Mouse (Mus musculus) testis, adult 2 months (tissue): ENCODE data around the gene Gpr61. TPM values are rescaled to one million over a fixed set of nuclear protein-coding genes. Genes with fewer than 3 reads are reported as not detected.

Experiments
- H3K27ac ChIP-seq: fragments of 200-500 bp; 2 replicates; pipeline ENCODE4 v1.5.1; 2012; ENCODE audit warnings: low read depth, low read length; ENCODE audit not compliant: control insufficient read depth, insufficient read depth
- H3K27me3 ChIP-seq: fragments of 200-500 bp; 2 replicates; pipeline ENCODE4 v1.6.1; 2012; ENCODE audit warnings: mild to moderate bottlenecking, low read length, moderate library complexity; ENCODE audit not compliant: control insufficient read depth, insufficient read depth
- H3K36me3 ChIP-seq: fragments of 200-500 bp; 2 replicates; pipeline ENCODE4 v1.6.1; 2012; ENCODE audit warnings: mild to moderate bottlenecking, low read length; ENCODE audit not compliant: control insufficient read depth, insufficient read depth
- H3K4me1 ChIP-seq: fragments of 200-500 bp; 2 replicates; pipeline ENCODE4 v1.6.1; 2012; ENCODE audit warnings: low read length; ENCODE audit not compliant: control insufficient read depth, insufficient read depth
- H3K4me3 ChIP-seq: fragments of 200-500 bp; 2 replicates; pipeline ENCODE4 v1.5.1; 2012; ENCODE audit warnings: low read depth, mild to moderate bottlenecking, low read length, moderate library complexity, mixed read lengths; ENCODE audit not compliant: control insufficient read depth
- CTCF ChIP-seq: fragments of 200-500 bp; IDR thresholded peaks from 2 replicates; pipeline ENCODE4 v1.5.1; 2012; ENCODE audit warnings: low read depth, mild to moderate bottlenecking, inconsistent platforms, low read length, moderate library complexity; ENCODE audit not compliant: control insufficient read depth, insufficient read depth, insufficient replicate concordance
- POLR2A ChIP-seq: fragments of 200-500 bp; IDR thresholded peaks from 2 replicates; pipeline ENCODE4 v1.6.1; 2012; ENCODE audit warnings: low read depth, mild to moderate bottlenecking, inconsistent platforms, low read length, moderate library complexity; ENCODE audit not compliant: control insufficient read depth
- polyA plus RNA-seq: library from polyadenylated mRNA; depleted of rRNA; stranded (reverse); fragments of >200 nt; gene quantifications from 2 replicates; pipeline ENCODE4 v1.2.3, GENCODE M21; 2012

The Gpr61 gene
- polyA plus RNA-seq, 1 experiment = 1.5 TPM

GRCm38 (mm10) chr3:108197066-108197497, 42.4 kb upstream of the Gpr61 start:
- Histone ChIP-seq H3K27me3 (no peaks in the 10 kb centered on the region), H3K36me3 (no peaks in the 10 kb centered on the region), H3K4me1 (peaks cover 12% of the 10 kb centered on the region), H3K4me3 (no peak overlapping the region; the same call in 1 of the 2 replicates), H3K27ac (no peak overlapping the region)
- TF ChIP-seq CTCF (no peak), POLR2A (no peak)

DNA sequence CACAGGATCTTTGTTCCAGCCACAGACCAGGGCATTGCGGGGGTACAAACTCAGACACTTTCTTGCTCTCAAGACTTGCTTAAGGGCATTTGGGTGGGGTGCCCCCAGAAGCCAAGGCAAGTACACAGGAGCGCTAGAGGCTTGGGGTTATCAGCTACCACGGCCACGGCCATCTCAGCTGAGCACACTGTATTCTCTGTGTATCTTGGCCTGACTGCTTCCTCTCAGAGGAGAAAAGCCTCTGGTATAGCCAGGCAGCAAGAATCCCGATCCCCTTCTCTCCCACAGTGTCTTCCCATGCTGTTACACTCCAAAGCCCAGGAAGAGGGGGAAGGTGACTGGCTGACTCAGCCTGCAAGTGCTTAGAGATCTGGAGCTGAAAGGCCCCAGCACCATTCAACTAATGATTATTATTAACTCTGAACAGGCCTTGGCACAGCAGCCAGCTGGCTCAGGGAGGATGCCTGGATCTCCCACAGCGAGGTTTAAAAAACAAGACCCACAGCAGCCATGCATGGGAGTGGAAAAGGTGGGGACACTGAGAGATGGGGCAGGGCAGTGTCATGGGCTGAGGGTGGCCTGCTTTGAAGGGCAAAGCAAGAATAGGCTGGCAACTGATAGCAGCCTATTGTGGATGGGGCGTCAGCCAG, 41.4 kb upstream of the Gpr61 start:
- H3K4me3 ChIP-seq = no peak overlapping the region
- H3K27ac ChIP-seq = no peak overlapping the region
- no peaks in the 10 kb centered on the region for H3K36me3 ChIP-seq
- no peaks in the 10 kb centered on the region for H3K27me3 ChIP-seq
- H3K4me1 ChIP-seq = peaks cover 12% of the 10 kb centered on the region
- no peak for TF ChIP-seq POLR2A
- no peak for TF ChIP-seq CTCF

DNA sequence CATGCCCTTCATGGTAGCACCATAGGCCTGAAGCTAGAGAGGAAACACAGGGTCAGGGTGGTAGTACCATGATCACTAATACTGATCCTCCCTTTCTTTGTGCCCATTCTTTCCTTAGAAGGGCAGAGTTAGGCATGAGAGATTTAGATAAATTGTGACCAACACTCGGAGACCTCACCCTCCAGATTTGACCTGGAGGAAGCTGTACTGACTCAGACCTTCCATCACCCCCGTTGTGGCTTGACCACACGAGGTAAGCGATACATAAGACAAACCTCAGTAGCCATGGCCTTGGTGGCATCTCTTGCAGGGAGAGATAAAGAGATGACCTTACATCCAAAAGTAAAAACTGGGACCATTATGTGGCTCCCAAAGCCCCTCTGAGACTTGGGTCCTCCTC, 40.6 kb upstream of the Gpr61 start:
- no peak overlapping the region for H3K27ac ChIP-seq
- no peak overlapping the region for H3K4me3 ChIP-seq
- H3K36me3 ChIP-seq = no peaks in the 10 kb centered on the region
- no peaks in the 10 kb centered on the region for H3K27me3 ChIP-seq
- TF ChIP-seq CTCF (no peak), POLR2A (no peak)
- H3K4me1 ChIP-seq = peaks cover 8% of the 10 kb centered on the region; the same call in 1 of the 2 replicates

GRCm38 (mm10) chr3:108193686-108194085, 39.0 kb upstream of the Gpr61 start:
- no peaks in the 10 kb centered on the region for H3K36me3 ChIP-seq
- TF ChIP-seq CTCF = no peak
- TF ChIP-seq POLR2A = no peak
- H3K4me3 ChIP-seq = no peak overlapping the region
- no peaks in the 10 kb centered on the region for H3K27me3 ChIP-seq
- H3K27ac ChIP-seq = no peak overlapping the region
- peaks cover 7% of the 10 kb centered on the region; the same call in 1 of the 2 replicates for H3K4me1 ChIP-seq

GRCm38 (mm10) chr3:108189897-108190296, 35.2 kb upstream of the Gpr61 start:
- H3K4me1 ChIP-seq = peaks cover 7% of the 10 kb centered on the region
- H3K27ac ChIP-seq = no peak overlapping the region
- H3K27me3 ChIP-seq = no peaks in the 10 kb centered on the region
- TF ChIP-seq POLR2A = no peak
- TF ChIP-seq CTCF = no peak
- no peak overlapping the region for H3K4me3 ChIP-seq
- H3K36me3 ChIP-seq = no peaks in the 10 kb centered on the region

GRCm38 (mm10) chr3:108188716-108189490, 34.2 kb upstream of the Gpr61 start:
- Histone ChIP-seq H3K36me3 (no peaks in the 10 kb centered on the region), H3K4me1 (peaks cover 7% of the 10 kb centered on the region), H3K4me3 (no peak overlapping the region), H3K27me3 (no peaks in the 10 kb centered on the region), H3K27ac (no peak overlapping the region)
- TF ChIP-seq CTCF (no peak), POLR2A (no peak)

DNA sequence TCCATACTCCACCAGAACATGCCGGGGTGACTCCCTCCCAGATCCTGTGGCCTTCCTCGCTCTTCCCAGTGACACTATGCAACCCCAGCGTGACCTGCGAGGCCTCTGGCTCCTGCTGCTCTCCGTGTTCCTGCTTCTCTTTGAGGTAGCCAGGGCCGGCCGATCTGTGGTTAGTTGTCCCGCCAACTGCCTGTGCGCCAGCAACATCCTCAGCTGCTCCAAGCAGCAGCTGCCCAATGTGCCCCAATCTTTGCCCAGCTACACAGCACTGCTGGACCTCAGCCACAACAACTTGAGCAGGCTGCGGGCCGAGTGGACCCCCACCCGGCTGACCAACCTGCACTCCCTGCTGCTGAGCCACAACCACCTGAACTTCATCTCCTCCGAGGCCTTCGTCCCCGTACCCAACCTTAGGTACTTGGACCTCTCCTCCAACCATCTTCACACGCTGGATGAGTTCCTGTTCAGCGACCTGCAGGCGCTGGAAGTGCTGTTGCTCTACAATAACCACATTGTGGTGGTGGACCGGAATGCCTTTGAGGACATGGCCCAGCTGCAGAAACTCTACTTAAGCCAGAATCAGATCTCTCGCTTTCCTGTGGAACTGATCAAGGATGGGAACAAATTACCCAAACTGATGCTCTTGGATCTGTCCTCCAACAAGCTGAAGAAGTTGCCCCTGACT, 32.6 kb upstream of the Gpr61 start:
- Histone ChIP-seq H3K4me3 (no peak overlapping the region), H3K27me3 (no peaks in the 10 kb centered on the region), H3K27ac (no peak overlapping the region), H3K4me1 (peaks cover 7% of the 10 kb centered on the region), H3K36me3 (no peaks in the 10 kb centered on the region)
- TF ChIP-seq POLR2A = no peak
- TF ChIP-seq CTCF = no peak
